Mouse (Mus musculus): ENCODE results near the gene Slc2a3. TPM values are rescaled to one million over a fixed set of nuclear protein-coding genes. Genes with fewer than 3 reads are reported as not detected.

Gene Slc2a3
- 31.1 and 39.5 TPM in 2 replicates for polyA plus RNA-seq (2014; fragmentation: Nextera tagmentation; extraction: Ambion mirVana)

DNA sequence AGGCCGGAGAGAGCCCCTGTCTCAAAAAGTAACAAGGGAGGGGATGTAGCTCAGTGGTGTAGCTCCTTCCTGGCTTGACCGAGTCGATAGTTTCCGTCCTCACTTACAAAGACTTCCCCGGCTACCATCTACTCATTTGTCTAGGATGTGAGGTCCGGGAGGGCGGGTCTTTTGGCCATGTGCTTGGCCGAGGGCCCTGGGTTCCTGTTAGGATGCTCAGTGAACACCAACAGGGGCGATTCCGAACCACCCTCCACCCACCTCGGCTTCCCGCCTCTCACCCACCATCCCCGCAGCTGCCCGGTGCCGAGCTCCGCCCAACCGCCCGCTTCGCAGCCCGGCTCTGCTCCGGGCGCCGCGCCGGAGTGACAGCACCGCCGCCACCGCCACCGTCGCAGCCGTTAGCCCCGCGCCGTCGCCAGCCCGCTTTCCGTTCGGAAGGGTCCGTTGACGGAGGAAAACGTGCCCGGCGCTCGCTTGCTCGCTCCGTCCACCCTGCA, at the start of gene Slc2a3:
Gene Slc2a3, minus strand, starts transcription at position 340 of the 500 bp plus-strand sequence.
- DNase-seq (ENCODE audit: low spot score) (peak; percentile 66), ATAC-seq (ENCODE audit: insufficient read depth, low FRiP score, low TSS enrichment) (peak; percentile 82)
- H3K9ac ChIP-seq (ENCODE audit: low read length) = peak within 1 kb of the TSS; percentile 43
- WGBS = under 1% methylated on average over 46 of the region's 46 CpGs
- no peaks in the 10 kb centered on the region for H3K36me3 ChIP-seq (ENCODE audit: control insufficient read depth, insufficient read depth, low read length)
- H3K9me3 ChIP-seq (ENCODE audit: control insufficient read depth, low read length) = no peaks in the 10 kb centered on the region
- H3K27ac ChIP-seq (ENCODE audit: low read depth, low read length) = no peak within 1 kb of the TSS
- 0 out of 2 replicates have a peak, but pooled peaks cover 2% of the 10 kb centered on the region for H3K4me1 ChIP-seq (ENCODE audit: control insufficient read depth, insufficient read depth, low read length)
- peak within 1 kb of the TSS; percentile 65 for H3K4me2 ChIP-seq (ENCODE audit: low read depth)
- H3K27me3 ChIP-seq (ENCODE audit: control insufficient read depth, insufficient read depth, low read length) = 0 out of 2 replicates have a peak, but pooled peaks cover 11% of the 10 kb centered on the region
- H3K4me3 ChIP-seq (ENCODE audit: low read depth, low read length) = peak within 1 kb of the TSS; percentile 50

DNA sequence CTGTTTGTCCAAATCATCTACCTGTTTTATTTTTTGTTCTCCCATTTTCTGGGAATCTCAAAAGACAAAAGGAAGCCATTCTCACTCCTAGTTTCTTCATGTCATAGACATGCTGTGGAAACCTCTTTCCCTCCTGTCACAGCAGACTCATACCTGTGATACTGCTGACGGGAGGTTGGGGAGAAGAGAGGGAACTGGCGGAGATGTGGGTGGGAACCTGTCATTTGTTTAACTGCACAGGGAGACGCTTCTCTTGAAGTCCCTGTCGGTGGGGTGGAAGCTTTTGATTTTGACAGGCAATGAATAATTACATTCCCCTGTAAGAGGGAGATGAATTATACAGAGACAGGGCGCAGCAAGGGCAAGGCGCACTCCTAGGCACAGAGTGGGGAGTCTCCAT, 42.3 kb upstream of the Slc2a3 start:
- ATAC-seq (ENCODE audit: insufficient read depth, low FRiP score, low TSS enrichment) (no peak), DNase-seq (ENCODE audit: low spot score) (no peak)
- H3K4me1 ChIP-seq (ENCODE audit: control insufficient read depth, insufficient read depth, low read length) = no peaks in the 10 kb centered on the region
- WGBS = 75% methylated on average over 6 of the region's 6 CpGs
- no peak overlapping the region for H3K4me2 ChIP-seq (ENCODE audit: low read depth)
- no peaks in the 10 kb centered on the region for H3K9me3 ChIP-seq (ENCODE audit: control insufficient read depth, low read length)
- no peak overlapping the region for H3K9ac ChIP-seq (ENCODE audit: low read length)
- H3K4me3 ChIP-seq (ENCODE audit: low read depth, low read length) = no peak overlapping the region
- H3K27me3 ChIP-seq (ENCODE audit: control insufficient read depth, insufficient read depth, low read length) = no peaks in the 10 kb centered on the region
- no peak overlapping the region for H3K27ac ChIP-seq (ENCODE audit: low read depth, low read length)
- peaks cover 3% of the 10 kb centered on the region for H3K36me3 ChIP-seq (ENCODE audit: control insufficient read depth, insufficient read depth, low read length)

DNA sequence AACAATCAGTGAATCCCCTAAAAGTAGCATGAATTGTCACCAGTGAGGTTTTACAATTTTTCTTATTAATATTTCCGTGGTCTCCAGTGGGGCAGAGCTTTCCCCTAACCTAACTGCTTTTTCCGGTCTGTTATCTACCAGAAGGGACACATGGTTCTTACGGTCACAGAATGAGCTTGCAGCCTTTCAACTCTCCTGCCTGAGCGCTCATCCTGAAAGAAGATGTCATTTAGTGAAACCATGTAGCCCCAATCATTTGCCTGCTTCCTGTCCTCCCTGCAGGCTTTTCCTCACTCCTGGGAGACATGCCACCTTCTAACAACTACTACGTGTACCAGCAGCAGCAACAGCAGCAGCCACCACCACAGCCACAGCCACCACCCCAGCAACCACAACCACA, 36.1 kb upstream of the Slc2a3 start:
- H3K4me1 ChIP-seq (ENCODE audit: control insufficient read depth, insufficient read depth, low read length) = no peaks in the 10 kb centered on the region
- H3K36me3 ChIP-seq (ENCODE audit: control insufficient read depth, insufficient read depth, low read length) = peaks cover 8% of the 10 kb centered on the region
- WGBS = 86% methylated on average over 5 of the region's 5 CpGs
- H3K27me3 ChIP-seq (ENCODE audit: control insufficient read depth, insufficient read depth, low read length) = no peaks in the 10 kb centered on the region
- no peak overlapping the region for H3K9ac ChIP-seq (ENCODE audit: low read length)
- H3K4me2 ChIP-seq (ENCODE audit: low read depth) = no peak overlapping the region
- ATAC-seq (ENCODE audit: insufficient read depth, low FRiP score, low TSS enrichment) = no peak
- no peak for DNase-seq (ENCODE audit: low spot score)
- H3K4me3 ChIP-seq (ENCODE audit: low read depth, low read length) = no peak overlapping the region
- no peak overlapping the region for H3K27ac ChIP-seq (ENCODE audit: low read depth, low read length)
- no peaks in the 10 kb centered on the region for H3K9me3 ChIP-seq (ENCODE audit: control insufficient read depth, low read length)

DNA sequence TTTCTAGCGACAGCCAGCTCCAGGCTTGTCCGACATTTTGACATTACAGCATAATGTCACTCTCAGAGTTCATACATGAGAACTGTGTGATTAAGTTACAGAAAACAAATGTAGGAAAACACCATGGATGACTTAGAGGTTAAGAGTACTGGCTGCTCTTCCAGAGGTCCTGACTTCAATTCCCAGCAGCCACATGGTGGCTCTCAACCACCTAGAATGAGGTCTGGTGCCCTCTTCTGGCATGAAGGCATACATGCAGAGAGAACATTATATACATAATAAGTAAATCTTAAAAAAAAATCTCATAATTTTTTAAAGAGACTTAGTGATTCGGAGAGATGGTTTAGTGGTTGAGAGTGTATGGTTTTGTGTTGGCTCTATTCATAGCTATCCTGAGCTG, 35.5 kb upstream of the Slc2a3 start:
- H3K9ac ChIP-seq (ENCODE audit: low read length) = no peak overlapping the region
- H3K36me3 ChIP-seq (ENCODE audit: control insufficient read depth, insufficient read depth, low read length) = peaks cover 8% of the 10 kb centered on the region
- no peak overlapping the region for H3K4me3 ChIP-seq (ENCODE audit: low read depth, low read length)
- DNase-seq (ENCODE audit: low spot score) (no peak), ATAC-seq (ENCODE audit: insufficient read depth, low FRiP score, low TSS enrichment) (no peak)
- H3K4me2 ChIP-seq (ENCODE audit: low read depth) = no peak overlapping the region
- H3K9me3 ChIP-seq (ENCODE audit: control insufficient read depth, low read length) = no peaks in the 10 kb centered on the region
- 96% methylated on average over 3 of the region's 3 CpGs for WGBS
- H3K4me1 ChIP-seq (ENCODE audit: control insufficient read depth, insufficient read depth, low read length) = no peaks in the 10 kb centered on the region
- H3K27ac ChIP-seq (ENCODE audit: low read depth, low read length) = no peak overlapping the region
- H3K27me3 ChIP-seq (ENCODE audit: control insufficient read depth, insufficient read depth, low read length) = no peaks in the 10 kb centered on the region

GRCm38 (mm10) chr6:122834365-122834764, 32.9 kb upstream of the Slc2a3 start:
- no peak for DNase-seq (ENCODE audit: low spot score)
- no peak overlapping the region for H3K9ac ChIP-seq (ENCODE audit: low read length)
- 77% methylated on average over 4 of the region's 4 CpGs for WGBS

DNA sequence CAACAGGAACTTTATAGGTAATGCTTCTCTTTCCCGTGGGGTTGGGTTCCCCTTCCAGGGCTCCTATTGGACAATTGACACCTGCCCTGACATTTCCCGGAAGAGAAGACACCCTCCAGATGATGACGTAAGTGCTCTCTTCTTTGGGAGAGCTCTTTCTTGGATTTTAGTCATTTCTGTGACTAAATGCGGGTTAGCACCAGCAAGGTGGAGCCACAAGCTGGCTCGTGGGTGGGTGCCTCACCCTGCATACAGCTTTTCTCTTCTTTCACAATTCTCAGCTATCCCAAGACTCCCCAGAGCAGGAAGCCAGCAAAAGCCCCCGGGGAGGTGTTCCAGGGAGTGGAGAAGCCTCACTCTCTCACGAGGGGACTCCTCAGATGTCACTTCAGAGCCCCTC, 31.4 kb upstream of the Slc2a3 start:
- Histone ChIP-seq H3K4me1 (ENCODE audit: control insufficient read depth, insufficient read depth, low read length) (no peaks in the 10 kb centered on the region), H3K9me3 (ENCODE audit: control insufficient read depth, low read length) (no peaks in the 10 kb centered on the region), H3K27me3 (ENCODE audit: control insufficient read depth, insufficient read depth, low read length) (no peaks in the 10 kb centered on the region), H3K27ac (ENCODE audit: low read depth, low read length) (no peak overlapping the region), H3K4me2 (ENCODE audit: low read depth) (no peak overlapping the region), H3K4me3 (ENCODE audit: low read depth, low read length) (no peak overlapping the region), H3K9ac (ENCODE audit: low read length) (no peak overlapping the region), H3K36me3 (ENCODE audit: control insufficient read depth, insufficient read depth, low read length) (peaks cover 3% of the 10 kb centered on the region)
- WGBS = 84% methylated on average over 7 of the region's 7 CpGs
- ATAC-seq (ENCODE audit: insufficient read depth, low FRiP score, low TSS enrichment) (no peak), DNase-seq (ENCODE audit: low spot score) (no peak)

More at GRCm38 (mm10) chr6:122834365-122834764, 32.9 kb upstream of the Slc2a3 start:
- Histone ChIP-seq H3K27me3 (ENCODE audit: control insufficient read depth, insufficient read depth, low read length) (no peaks in the 10 kb centered on the region), H3K4me3 (ENCODE audit: low read depth, low read length) (no peak overlapping the region), H3K36me3 (ENCODE audit: control insufficient read depth, insufficient read depth, low read length) (peaks cover 6% of the 10 kb centered on the region), H3K9me3 (ENCODE audit: control insufficient read depth, low read length) (no peaks in the 10 kb centered on the region), H3K4me1 (ENCODE audit: control insufficient read depth, insufficient read depth, low read length) (no peaks in the 10 kb centered on the region), H3K4me2 (ENCODE audit: low read depth) (no peak overlapping the region), H3K27ac (ENCODE audit: low read depth, low read length) (no peak overlapping the region)
- no peak for ATAC-seq (ENCODE audit: insufficient read depth, low FRiP score, low TSS enrichment)

DNA sequence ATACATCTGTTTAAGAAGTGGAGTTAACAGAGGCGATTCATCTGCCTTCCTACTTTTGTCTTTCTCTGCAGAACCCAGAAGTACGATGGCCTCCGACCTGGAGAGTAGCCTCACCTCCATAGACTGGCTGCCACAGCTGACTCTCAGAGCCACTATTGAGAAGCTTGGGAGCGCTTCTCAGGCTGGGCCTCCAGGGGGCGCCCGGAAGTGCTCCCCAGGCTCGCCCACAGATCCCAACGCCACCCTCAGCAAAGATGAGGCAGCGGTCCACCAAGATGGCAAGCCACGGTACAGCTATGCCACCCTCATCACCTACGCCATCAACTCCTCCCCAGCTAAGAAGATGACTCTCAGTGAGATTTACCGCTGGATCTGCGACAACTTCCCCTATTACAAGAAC, 26.6 kb upstream of the Slc2a3 start:
- no peak overlapping the region for H3K9ac ChIP-seq (ENCODE audit: low read length)
- no peaks in the 10 kb centered on the region for H3K9me3 ChIP-seq (ENCODE audit: control insufficient read depth, low read length)
- H3K4me3 ChIP-seq (ENCODE audit: low read depth, low read length) = no peak overlapping the region
- ATAC-seq (ENCODE audit: insufficient read depth, low FRiP score, low TSS enrichment) (no peak), DNase-seq (ENCODE audit: low spot score) (no peak)
- no peak overlapping the region for H3K4me2 ChIP-seq (ENCODE audit: low read depth)
- H3K27me3 ChIP-seq (ENCODE audit: control insufficient read depth, insufficient read depth, low read length) = no peaks in the 10 kb centered on the region
- no peak overlapping the region for H3K27ac ChIP-seq (ENCODE audit: low read depth, low read length)
- H3K36me3 ChIP-seq (ENCODE audit: control insufficient read depth, insufficient read depth, low read length) = no peaks in the 10 kb centered on the region
- WGBS = 47% methylated on average over 13 of the region's 13 CpGs
- H3K4me1 ChIP-seq (ENCODE audit: control insufficient read depth, insufficient read depth, low read length) = 0 out of 2 replicates have a peak, but pooled peaks cover 3% of the 10 kb centered on the region

DNA sequence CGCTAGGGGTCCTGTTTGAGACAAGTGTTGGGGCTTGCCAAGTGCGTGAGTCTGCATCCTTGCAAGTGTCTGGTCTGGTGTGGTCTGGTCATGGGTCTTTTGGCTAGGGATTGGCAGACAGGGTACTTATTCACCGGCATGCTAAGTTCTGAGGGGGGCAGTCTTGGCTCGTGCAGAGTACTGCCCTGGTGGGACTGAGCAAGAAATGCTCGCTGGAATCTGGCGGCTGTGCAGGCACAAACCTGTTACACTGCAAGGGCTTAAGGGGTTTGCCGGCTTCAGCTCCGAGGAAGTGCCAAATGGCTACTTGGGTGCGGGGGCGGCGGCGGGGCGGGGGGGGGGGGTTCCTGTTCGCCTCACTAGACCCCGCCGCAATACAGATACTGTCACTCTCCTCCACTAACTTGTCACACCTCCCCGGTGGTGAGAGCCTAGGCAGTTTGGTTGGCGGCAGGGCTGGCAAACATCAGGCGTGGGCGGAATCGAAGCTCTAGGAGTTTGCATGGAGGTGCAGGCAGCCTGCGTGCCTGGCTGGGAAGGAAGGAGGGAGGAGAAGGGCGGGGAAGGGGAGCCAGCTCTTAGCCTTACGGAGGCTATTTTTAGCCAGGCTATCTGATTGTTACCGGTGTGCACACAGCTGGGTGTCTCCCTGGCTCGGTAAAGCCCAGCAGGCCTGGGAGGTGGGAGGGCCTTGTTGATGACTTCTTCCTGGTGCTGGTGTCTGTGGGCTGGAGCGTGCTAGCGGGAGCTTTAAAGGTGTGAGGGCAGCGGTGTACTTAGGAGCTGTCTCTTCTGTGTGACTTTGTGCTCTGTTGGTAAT, 24.7 kb upstream of the Slc2a3 start:
- no peaks in the 10 kb centered on the region for H3K27me3 ChIP-seq (ENCODE audit: control insufficient read depth, insufficient read depth, low read length)
- H3K4me3 ChIP-seq (ENCODE audit: low read depth, low read length) = peak overlapping the region; percentile 29
- H3K4me2 ChIP-seq (ENCODE audit: low read depth) = peak overlapping the region; percentile 54
- ATAC-seq (ENCODE audit: insufficient read depth, low FRiP score, low TSS enrichment) (0 out of 2 replicates have a peak, but pooled peaks have one; percentile 23), DNase-seq (ENCODE audit: low spot score) (no peak)
- H3K9me3 ChIP-seq (ENCODE audit: control insufficient read depth, low read length) = no peaks in the 10 kb centered on the region
- no peak overlapping the region for H3K27ac ChIP-seq (ENCODE audit: low read depth, low read length)
- H3K4me1 ChIP-seq (ENCODE audit: control insufficient read depth, insufficient read depth, low read length) = peaks cover 8% of the 10 kb centered on the region
- peak overlapping the region; percentile 12; the same call in 1 of the 2 replicates for H3K9ac ChIP-seq (ENCODE audit: low read length)
- H3K36me3 ChIP-seq (ENCODE audit: control insufficient read depth, insufficient read depth, low read length) = no peaks in the 10 kb centered on the region
- 5% methylated on average over 29 of the region's 29 CpGs for WGBS

GRCm38 (mm10) chr6:122825166-122825565, 23.7 kb upstream of the Slc2a3 start:
- no peak overlapping the region for H3K27ac ChIP-seq (ENCODE audit: low read depth, low read length)
- H3K4me1 ChIP-seq (ENCODE audit: control insufficient read depth, insufficient read depth, low read length) = peaks cover 14% of the 10 kb centered on the region
- no peak for ATAC-seq (ENCODE audit: insufficient read depth, low FRiP score, low TSS enrichment)
- H3K36me3 ChIP-seq (ENCODE audit: control insufficient read depth, insufficient read depth, low read length) = no peaks in the 10 kb centered on the region
- no peaks in the 10 kb centered on the region for H3K9me3 ChIP-seq (ENCODE audit: control insufficient read depth, low read length)
- no peak overlapping the region for H3K4me2 ChIP-seq (ENCODE audit: low read depth)
- no peak overlapping the region for H3K9ac ChIP-seq (ENCODE audit: low read length)
- H3K27me3 ChIP-seq (ENCODE audit: control insufficient read depth, insufficient read depth, low read length) = no peaks in the 10 kb centered on the region
- WGBS = 93% methylated on average over 9 of the region's 9 CpGs
- no peak overlapping the region for H3K4me3 ChIP-seq (ENCODE audit: low read depth, low read length)
- no peak for DNase-seq (ENCODE audit: low spot score)
